Mouse (Mus musculus): ENCODE data around the gene Arhgef28. TPM values are rescaled to one million over a fixed set of nuclear protein-coding genes. Genes with fewer than 3 reads are reported as not detected.

The Arhgef28 gene
- total RNA-seq, 2 experiments from 2014 or later = not detected

GRCm38 (mm10) chr13:97887558-97887957, 318.7 kb downstream of the Arhgef28 start:
- no peak for ATAC-seq (replicated peaks; ENCODE audit: low FRiP score, poor library complexity, severe bottlenecking)

GRCm38 (mm10) chr13:97883629-97884028, 322.6 kb downstream of the Arhgef28 start:
- ATAC-seq (replicated peaks; ENCODE audit: low FRiP score, poor library complexity, severe bottlenecking) = no peak

DNA sequence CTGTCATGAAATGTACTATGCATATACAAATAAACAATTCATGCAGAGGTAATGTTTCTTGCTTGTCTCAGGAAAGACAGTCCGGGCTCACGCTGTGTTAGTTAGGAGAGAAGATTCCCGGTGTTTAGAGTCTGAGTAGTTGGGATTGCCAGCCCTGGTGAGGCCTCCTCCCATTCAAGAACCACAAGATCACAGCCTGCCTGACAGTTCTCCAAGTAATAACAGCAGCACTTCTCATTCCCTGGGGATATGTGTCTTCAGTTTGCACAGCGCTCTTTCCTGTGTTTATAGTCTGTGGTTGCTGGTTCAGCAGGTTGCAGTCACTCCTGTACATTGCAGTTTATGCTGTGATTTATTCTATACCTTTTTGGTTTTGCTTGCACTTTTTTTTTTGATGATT, 329.8 kb downstream of the Arhgef28 start:
- no peak for ATAC-seq (replicated peaks; ENCODE audit: low FRiP score, poor library complexity, severe bottlenecking)

GRCm38 (mm10) chr13:97876031-97876430, 330.2 kb downstream of the Arhgef28 start:
- ATAC-seq (replicated peaks; ENCODE audit: low FRiP score, poor library complexity, severe bottlenecking) = no peak

DNA sequence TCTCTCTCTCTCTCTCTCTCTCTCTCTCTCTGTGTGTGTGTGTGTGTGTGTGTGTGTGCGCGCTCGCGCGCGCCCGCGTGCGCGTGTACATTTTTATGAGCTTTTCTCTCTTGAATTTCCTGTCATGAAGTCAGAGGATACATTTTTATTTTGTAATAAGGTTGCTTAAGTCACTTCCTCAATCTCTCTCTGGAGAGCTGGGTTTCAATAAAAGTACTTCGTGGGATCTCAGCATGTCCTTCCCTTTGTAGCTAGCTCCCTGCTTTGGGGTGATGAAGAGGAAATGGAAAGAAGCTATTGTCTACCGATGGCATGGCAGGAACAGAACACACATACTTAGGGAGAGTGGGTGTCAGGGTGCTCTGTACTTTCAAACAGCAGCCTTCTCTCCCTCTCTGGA, 336.8 kb downstream of the Arhgef28 start:
- ATAC-seq (replicated peaks; ENCODE audit: low FRiP score, poor library complexity, severe bottlenecking) = no peak

DNA sequence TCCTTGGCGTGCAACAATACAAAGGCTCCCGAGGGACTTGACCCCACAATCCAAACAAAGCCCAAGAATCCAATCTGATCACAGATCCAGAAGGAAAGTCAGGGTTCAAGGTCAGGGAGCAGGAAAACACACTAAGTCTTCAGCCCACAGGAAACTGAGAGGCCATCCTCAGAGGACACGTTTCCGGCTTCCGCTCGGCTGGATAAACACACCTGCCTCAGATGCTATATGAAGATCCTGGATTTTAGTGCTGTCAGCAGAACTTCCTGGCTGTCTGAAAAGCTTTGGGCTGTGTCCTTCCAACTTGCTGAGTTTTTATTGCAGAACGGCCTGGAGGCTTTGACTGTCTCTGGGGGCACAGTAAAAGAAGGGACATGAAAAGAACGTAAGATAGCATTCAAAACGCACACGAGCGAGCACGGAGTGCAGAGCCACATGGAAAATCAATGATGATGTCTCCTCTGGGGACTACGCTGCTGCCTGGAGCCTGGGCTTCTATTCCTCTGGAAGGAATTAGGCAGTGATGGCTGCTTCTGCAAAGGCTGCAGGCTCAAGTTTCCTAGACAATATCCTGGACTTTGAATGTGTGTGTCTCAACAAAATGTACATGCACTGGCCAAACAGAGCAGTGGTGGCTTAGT, 338.8 kb downstream of the Arhgef28 start:
- ATAC-seq (replicated peaks; ENCODE audit: low FRiP score, poor library complexity, severe bottlenecking) = no peak

DNA sequence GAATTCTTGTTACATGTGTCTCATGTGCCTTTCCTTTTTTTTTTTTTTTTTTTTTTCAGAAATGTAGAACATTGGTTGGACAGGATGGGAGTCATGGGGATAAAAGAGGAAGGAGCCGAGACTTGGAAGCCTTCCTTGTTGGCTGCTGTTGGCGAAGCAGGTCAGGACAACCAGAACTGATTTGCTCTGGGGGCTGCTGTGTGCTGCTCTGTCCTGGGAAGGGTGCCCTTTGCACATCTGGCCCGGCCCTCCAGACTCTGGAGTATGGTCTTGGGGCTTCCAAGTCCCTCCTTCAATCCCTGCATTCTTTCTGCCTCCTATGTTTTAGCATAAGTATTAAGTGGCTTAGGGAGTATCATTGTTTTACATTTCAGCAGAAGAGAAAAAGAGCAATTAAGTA, 347.2 kb downstream of the Arhgef28 start:
- ATAC-seq (replicated peaks; ENCODE audit: low FRiP score, poor library complexity, severe bottlenecking) = no peak

- no peak for ATAC-seq (replicated peaks; ENCODE audit: low FRiP score, poor library complexity, severe bottlenecking)
Measured at GRCm38 (mm10) chr13:97857860-97858259, 348.4 kb downstream of the Arhgef28 start.

DNA sequence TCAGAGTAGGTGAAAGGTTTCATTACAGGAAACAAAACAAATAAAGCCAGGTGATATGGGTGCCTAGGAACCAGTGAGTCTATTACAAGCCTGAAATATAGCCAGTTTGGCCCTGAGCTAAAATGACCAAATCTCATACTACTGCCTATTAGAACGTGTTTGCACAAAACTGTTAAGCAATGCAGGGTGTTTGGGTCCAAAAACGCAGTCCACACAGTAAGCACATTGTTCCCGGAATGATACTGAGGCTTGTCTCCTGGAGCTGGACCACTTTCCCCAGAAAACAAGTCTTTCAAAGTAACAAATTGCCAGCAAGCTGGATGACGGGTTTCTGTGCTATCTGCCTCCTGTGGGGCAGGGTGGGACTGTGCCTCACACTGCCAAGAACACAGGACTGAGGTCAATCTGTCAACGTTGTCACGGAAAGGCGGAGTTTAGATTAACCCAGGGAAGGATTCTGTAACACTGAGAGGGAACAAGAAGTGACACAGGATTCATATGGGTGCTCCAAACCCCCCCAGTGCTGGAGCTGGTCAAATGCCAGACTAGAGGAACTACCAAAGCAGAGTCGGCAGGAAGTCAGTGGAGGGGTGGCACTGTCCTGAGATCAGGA, 352.8 kb downstream of the Arhgef28 start:
- no peak for ATAC-seq (replicated peaks; ENCODE audit: low FRiP score, poor library complexity, severe bottlenecking)

Other genes starting within 250 kb of the Arhgef28 start
- 5.8 and 6.3 TPM in 2 replicates for gene Utp15, start 56.6 kb upstream of the Arhgef28 start, total RNA-seq (2015; ENCODE audit: low replicate concordance)
- gene Utp15, start 56.6 kb upstream of the Arhgef28 start, total RNA-seq (2017; ENCODE audit: low replicate concordance) = 4.5 and 4.7 TPM in 2 replicates
- gene Ankra2, start 56.6 kb upstream of the Arhgef28 start, total RNA-seq (2015; ENCODE audit: low replicate concordance) = 10.5 and 13.4 TPM in 2 replicates
- 9.2 and 15.7 TPM in 2 replicates for gene Ankra2, start 56.6 kb upstream of the Arhgef28 start, total RNA-seq (2017; ENCODE audit: low replicate concordance)
- not detected in 2 replicates for gene Gm21976, start 73.4 kb upstream of the Arhgef28 start, total RNA-seq (2015; ENCODE audit: low replicate concordance)
- gene Gm21976, start 73.4 kb upstream of the Arhgef28 start, total RNA-seq (2017; ENCODE audit: low replicate concordance) = not detected in 2 replicates
- gene Btf3, start 110.6 kb upstream of the Arhgef28 start, total RNA-seq (2015; ENCODE audit: low replicate concordance) = 342 and 418 TPM in 2 replicates
- gene Btf3, start 110.6 kb upstream of the Arhgef28 start, total RNA-seq (2017; ENCODE audit: low replicate concordance) = 341 and 451 TPM in 2 replicates
- gene Foxd1, start 147.8 kb upstream of the Arhgef28 start, total RNA-seq (2015; ENCODE audit: low replicate concordance) = not detected in 2 replicates
- not detected in 2 replicates for gene Foxd1, start 147.8 kb upstream of the Arhgef28 start, total RNA-seq (2017; ENCODE audit: low replicate concordance)